Mouse (Mus musculus): ENCODE results near the gene Ctrc.

The Ctrc gene

DNA sequence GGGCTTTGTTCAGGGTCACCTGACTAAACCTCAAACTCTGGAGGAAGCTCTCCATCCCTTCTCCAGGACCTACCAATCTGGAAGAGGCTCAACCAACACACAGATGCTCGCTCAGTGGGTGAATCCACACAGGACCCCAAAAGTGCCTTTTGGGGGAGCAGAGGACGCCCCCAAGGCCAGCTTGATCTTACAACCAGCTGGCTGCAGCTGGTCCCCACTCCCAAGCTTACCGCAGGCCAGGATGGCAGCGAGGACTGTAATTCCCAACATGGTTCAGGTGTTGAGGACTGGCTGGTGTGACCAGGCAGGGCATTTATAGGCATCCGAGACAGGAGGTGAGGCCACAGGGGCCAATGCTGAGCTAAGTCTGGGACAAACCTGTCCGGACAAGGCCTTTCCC, at the start of gene Ctrc:
Gene Ctrc, minus strand, starts transcription at position 361 of the 400 bp plus-strand sequence.
- in situ Hi-C loops (cut with MboI; ENCODE audit: low pct_unique_long_range_greater_than_20kb in 1 of 2, low sequenced_read_pairs in 2 of 2, unreplicated experiment in 1 of 2) = no loop called here

DNA sequence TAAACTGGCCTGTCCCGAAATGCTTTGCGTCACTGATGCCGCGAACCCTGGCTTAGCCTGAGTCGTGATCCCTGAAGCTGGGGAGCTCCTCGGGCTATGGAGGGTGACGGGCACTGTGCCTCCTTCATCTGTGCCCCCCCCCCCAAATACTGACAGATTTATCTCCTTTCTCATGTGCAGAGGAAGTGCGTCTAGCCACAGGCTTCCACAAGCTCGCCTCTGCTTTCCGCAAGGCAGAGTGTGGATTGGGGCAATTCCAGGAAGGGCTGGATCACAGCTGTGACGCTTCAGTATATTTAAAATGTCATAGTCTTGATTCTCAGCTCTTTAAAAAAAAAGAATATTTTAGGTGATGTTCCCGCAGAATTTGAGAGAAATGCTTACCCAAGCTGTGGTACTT, 49.6 kb upstream of the Ctrc start:
- in situ Hi-C loops (cut with MboI; ENCODE audit: low pct_unique_long_range_greater_than_20kb in 1 of 2, low sequenced_read_pairs in 2 of 2, unreplicated experiment in 1 of 2) = no loop called here

- in situ Hi-C loops (cut with MboI; ENCODE audit: low pct_unique_long_range_greater_than_20kb in 1 of 2, low sequenced_read_pairs in 2 of 2, unreplicated experiment in 1 of 2) = no loop called here
These were observed 47.1 kb upstream of the Ctrc start for GRCm38 (mm10) chr4:141893157-141893784.

GRCm38 (mm10) chr4:141886385-141886968, 40.3 kb upstream of the Ctrc start:
- in situ Hi-C loops (cut with MboI; ENCODE audit: low pct_unique_long_range_greater_than_20kb in 1 of 2, low sequenced_read_pairs in 2 of 2, unreplicated experiment in 1 of 2) = no loop called here

DNA sequence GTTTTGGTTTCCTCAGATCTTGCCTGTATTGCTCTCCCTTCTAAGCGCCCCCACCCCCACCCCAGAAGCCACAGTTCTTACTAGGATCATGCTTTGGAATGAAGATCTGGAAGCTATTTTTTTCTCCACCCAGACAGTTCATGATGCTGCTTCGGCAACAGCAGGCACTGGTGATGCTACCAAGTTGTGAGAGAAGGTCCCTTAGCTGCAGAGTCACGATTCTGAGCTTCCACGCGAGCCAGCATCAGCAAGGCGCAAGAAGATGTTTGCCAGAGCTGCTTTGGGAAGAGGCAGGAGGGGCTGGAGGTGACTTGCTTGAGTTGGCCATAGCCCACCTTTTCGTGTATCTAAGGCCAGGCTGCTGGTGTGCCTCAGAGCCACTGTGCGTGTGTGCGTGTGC, 39.3 kb upstream of the Ctrc start:
- in situ Hi-C loops (cut with MboI; ENCODE audit: low pct_unique_long_range_greater_than_20kb in 1 of 2, low sequenced_read_pairs in 2 of 2, unreplicated experiment in 1 of 2) = no loop called here

DNA sequence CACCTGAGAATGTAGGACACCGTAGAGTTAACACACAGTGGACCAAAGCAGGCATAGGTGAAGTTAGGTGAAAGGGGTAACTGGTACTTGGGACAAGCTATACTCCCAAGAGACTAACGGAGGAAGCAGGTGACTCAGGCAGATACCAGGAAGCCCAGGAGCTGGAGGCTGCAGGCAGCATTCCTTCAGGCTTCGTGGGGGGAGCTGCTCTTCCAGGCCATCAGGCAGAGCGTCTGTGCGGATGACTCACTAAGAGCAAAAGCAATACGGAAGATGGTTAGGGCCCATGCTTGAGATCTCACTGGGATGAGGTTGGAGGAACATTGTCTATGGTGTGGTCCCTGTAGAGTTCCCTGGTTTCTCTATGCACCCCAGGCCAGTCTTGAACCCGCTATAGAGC, 36.7 kb upstream of the Ctrc start:
- in situ Hi-C loops (cut with MboI; ENCODE audit: low pct_unique_long_range_greater_than_20kb in 1 of 2, low sequenced_read_pairs in 2 of 2, unreplicated experiment in 1 of 2) = no loop called here

DNA sequence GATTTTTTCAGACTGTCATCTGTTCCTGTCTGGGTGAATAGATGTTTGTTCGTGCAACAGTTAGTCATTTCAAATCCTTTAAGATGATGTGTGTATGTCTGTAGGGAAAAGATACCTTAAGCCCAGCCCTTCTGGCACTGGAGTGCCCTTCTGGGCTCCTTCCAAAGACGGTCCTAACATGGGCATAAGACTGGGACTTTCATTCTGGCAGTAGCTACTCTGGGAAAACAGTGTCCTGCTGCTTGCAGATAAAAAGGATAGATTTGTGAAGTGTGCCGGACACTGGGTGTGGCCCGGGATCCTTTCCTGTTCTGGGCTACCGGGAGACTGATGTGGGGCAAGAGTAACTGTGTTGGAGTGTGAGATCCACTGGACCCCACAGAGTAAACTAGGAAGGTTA, 35.8 kb upstream of the Ctrc start:
- in situ Hi-C loops (cut with MboI; ENCODE audit: low pct_unique_long_range_greater_than_20kb in 1 of 2, low sequenced_read_pairs in 2 of 2, unreplicated experiment in 1 of 2) = no loop called here

GRCm38 (mm10) chr4:141881289-141881914, 35.2 kb upstream of the Ctrc start:
- in situ Hi-C loops (cut with MboI; ENCODE audit: low pct_unique_long_range_greater_than_20kb in 1 of 2, low sequenced_read_pairs in 2 of 2, unreplicated experiment in 1 of 2) = no loop called here

GRCm38 (mm10) chr4:141879875-141880274, 33.7 kb upstream of the Ctrc start:
- in situ Hi-C loops (cut with MboI; ENCODE audit: low pct_unique_long_range_greater_than_20kb in 1 of 2, low sequenced_read_pairs in 2 of 2, unreplicated experiment in 1 of 2) = no loop called here

GRCm38 (mm10) chr4:141879074-141879473, 32.9 kb upstream of the Ctrc start:
- in situ Hi-C loops (cut with MboI; ENCODE audit: low pct_unique_long_range_greater_than_20kb in 1 of 2, low sequenced_read_pairs in 2 of 2, unreplicated experiment in 1 of 2) = no loop called here

GRCm38 (mm10) chr4:141878621-141879020, 32.5 kb upstream of the Ctrc start:
- in situ Hi-C loops (cut with MboI; ENCODE audit: low pct_unique_long_range_greater_than_20kb in 1 of 2, low sequenced_read_pairs in 2 of 2, unreplicated experiment in 1 of 2) = no loop called here

GRCm38 (mm10) chr4:141875481-141876108, 29.4 kb upstream of the Ctrc start:
- in situ Hi-C loops (cut with MboI; ENCODE audit: low pct_unique_long_range_greater_than_20kb in 1 of 2, low sequenced_read_pairs in 2 of 2, unreplicated experiment in 1 of 2) = no loop called here

GRCm38 (mm10) chr4:141874601-141875460, 28.7 kb upstream of the Ctrc start, which contains the start of gene Efhd2:
TSS of gene Efhd2 (minus strand) at chr4:141874920.
- in situ Hi-C loops (cut with MboI; ENCODE audit: low pct_unique_long_range_greater_than_20kb in 1 of 2, low sequenced_read_pairs in 2 of 2, unreplicated experiment in 1 of 2) = no loop called here

DNA sequence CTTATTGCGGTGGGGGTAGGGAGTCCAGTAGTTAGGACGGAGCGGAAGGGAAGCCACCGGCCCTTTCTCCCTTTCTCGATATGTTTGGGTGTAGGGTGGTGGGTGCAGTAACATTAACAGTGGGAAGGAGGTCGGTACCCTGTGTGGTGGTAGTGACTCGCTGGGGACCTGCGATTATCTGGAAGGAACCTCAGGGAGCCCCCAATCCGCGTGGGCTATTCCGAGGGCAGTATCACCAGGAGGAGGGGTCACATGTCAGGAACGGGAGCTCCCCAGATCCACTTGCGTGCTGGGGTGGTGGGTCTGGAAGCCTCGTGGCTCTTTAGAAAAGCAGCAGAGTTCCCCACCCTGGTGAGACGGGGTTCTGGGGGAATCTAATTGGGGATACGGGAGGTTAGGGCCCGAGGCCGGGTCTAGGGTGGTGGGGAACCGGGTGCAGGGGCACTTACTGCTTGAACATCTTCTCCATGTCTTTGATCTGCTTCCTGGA, 28.0 kb upstream of the Ctrc start:
- in situ Hi-C loops (cut with MboI; ENCODE audit: low pct_unique_long_range_greater_than_20kb in 1 of 2, low sequenced_read_pairs in 2 of 2, unreplicated experiment in 1 of 2) = no loop called here

GRCm38 (mm10) chr4:141872977-141873376, 26.8 kb upstream of the Ctrc start:
- in situ Hi-C loops (cut with MboI; ENCODE audit: low pct_unique_long_range_greater_than_20kb in 1 of 2, low sequenced_read_pairs in 2 of 2, unreplicated experiment in 1 of 2) = no loop called here

DNA sequence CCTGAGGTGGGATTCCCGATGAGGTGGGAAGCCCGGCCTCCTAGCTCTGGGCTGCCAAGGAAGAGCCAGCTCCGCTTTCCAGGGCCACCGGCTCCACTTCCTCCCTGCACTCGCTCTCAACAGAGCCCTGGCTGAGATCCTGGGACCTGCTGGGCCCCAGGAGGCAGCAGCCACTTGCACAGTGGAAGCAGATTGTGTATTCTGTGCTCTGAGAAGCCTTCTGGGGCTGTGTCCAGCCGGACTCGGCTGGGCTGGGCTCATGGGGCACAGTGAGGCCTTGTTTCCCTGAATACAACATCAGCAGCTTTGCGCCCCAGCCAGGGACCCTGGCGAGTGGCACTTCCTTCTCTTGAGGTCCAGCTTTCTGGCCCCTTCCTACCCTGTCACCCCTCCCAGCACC, 25.8 kb upstream of the Ctrc start:
- in situ Hi-C loops (cut with MboI; ENCODE audit: low pct_unique_long_range_greater_than_20kb in 1 of 2, low sequenced_read_pairs in 2 of 2, unreplicated experiment in 1 of 2) = no loop called here

DNA sequence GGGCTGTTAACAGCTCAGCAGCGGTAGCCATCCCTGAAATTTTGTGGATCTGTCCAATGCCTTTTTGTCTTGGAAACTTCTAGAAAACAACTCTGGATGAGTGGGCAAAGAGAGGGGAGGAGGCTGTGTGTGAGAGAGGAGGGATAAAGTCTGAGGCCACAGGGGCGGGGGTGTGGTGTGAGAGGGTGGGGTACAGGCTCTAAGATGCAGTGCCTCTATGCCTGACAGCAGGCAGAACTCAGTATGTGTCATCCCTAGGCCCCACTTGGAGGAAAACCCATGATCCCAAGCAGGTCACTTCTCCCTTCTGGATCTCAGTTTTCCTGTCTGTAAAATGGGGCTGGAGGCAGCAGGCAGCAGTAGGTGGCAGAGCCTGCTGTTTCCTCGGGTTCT, 25.2 kb upstream of the Ctrc start:
- in situ Hi-C loops (cut with MboI; ENCODE audit: low pct_unique_long_range_greater_than_20kb in 1 of 2, low sequenced_read_pairs in 2 of 2, unreplicated experiment in 1 of 2) = no loop called here

DNA sequence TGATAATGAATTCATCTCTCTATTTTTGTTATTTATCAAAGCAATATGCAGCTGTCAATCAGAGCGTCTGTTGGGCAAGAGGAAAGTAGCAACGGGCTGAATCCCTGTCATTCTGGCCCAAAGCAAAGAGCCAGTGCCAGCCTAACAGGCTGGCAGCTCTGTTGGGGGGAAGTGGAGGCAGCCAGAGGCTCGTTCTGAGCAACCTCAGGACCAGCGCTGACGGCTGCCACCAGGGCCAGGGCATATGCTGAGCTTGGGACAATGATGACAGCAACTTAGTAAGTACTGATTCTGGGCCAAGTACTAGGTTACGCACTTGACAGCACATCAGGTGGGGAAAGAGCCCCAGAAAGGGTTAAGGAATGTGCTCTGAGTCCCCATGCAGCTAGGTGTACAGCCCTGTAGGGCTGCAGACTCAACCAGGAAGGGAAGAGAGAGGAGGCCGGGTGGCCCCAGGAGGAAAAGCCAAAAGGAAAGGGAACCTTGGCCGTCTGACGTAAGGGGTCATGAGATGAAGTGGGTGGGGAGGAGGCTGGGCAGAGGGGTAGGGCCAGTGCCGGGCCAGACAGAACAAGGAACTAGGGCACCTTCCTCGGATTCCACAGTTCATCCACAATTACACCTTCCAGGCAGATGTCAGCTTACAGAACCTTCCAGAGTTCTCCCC, 24.6 kb upstream of the Ctrc start:
- in situ Hi-C loops (cut with MboI; ENCODE audit: low pct_unique_long_range_greater_than_20kb in 1 of 2, low sequenced_read_pairs in 2 of 2, unreplicated experiment in 1 of 2) = no loop called here
